Mouse (Mus musculus) E14TG2a.4 (cell line): ENCODE measurements around the gene Klra10.
"Not testable (repeated sequence)": the region's sequence is repeated elsewhere in the genome, so short reads cannot be mapped to it uniquely, and the experiment has no call there.

Experiments used
- H3K27me3 ChIP-seq: 2 replicates; pipeline ENCODE4 v1.6.1; 2014; ENCODE audit warnings: low read length, control low read depth; ENCODE audit not compliant: insufficient read depth
- H3K36me3 ChIP-seq: 2 replicates; pipeline ENCODE4 v1.6.1; 2014; ENCODE audit warnings: low read length, control low read depth; ENCODE audit not compliant: insufficient read depth
- H3K4me1 ChIP-seq: replicated peaks from 2 replicates; pipeline ENCODE4 v1.6.1; 2014; ENCODE audit warnings: low read depth, low read length, control low read depth
- H3K4me3 ChIP-seq: replicated peaks from 2 replicates; pipeline ENCODE4 v1.5.1; 2014; ENCODE audit warnings: mild to moderate bottlenecking, low read length
- H3K9me3 ChIP-seq: 2 replicates; pipeline ENCODE4 v1.6.1; 2014; ENCODE audit warnings: low read length, control low read depth
- CTCF ChIP-seq: conservative IDR thresholded peaks from 2 replicates; pipeline ENCODE4 v1.5.1; 2014; ENCODE audit warnings: low read length
- NANOG ChIP-seq: IDR thresholded peaks from 2 replicates; pipeline ENCODE4 v1.6.1; 2014; ENCODE audit warnings: borderline replicate concordance, low read length, mixed read lengths
- POU5F1 ChIP-seq: IDR thresholded peaks from 2 replicates; pipeline ENCODE4 v1.6.1; 2014; ENCODE audit warnings: low read length, borderline replicate concordance

The Klra10 gene

DNA sequence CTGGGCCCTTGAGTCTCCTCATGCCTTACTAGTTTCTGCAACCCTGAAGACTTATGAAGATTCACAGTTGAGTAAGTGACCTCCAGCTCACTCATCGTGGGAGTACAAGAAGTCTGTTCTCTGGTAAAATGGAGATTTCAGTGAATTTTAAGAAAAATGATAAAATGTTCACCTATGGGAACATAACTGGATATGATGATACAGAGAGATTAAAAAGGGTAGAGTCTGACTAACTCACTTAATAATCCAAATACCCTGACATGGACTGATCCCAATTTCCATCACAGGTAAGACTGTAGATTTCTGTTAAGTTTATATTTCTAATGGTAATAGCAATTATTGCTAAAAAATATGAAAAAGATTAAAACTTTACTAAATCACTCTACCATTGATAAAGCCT, at the start of gene Klra10:
Klra10 (minus strand) TSS at position 101 of the 400 bp plus-strand sequence.
- H3K27me3 ChIP-seq, H3K4me1 ChIP-seq, H3K4me3 ChIP-seq, H3K9me3 ChIP-seq, H3K36me3 ChIP-seq: not testable (repeated sequence)

DNA sequence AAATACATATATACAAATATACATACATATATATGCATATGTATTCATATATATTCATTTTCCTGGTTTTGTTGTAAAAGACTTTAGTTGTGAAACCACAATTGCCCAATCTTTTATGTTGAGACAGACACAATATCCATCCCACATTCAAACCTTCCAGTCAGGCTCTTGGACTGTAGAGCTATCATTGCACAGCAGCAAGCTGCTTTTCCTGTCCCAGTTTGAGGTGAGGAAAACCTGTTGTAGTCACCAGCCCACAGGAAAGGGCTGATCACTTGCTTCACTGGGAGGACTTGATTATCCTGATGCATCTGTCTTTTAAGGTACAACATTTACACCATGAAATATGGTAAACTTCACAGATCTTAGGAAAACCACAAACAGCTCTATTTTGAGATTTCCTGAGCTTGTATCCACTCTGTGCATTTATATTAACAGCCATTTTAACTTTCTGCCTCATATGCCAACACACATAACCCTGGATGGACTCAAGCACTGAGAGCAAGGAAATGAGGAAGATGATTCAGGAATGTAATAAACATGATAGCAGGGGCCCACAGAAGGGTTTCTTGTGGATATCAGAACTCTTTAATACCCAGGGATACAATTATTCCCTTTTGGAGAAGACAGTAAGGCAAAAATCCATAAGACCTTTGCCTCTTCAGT, 6.4 kb upstream of the Klra10 start:
- H3K4me3 ChIP-seq = no peak overlapping the region
- H3K4me1 ChIP-seq = no peaks in the 10 kb centered on the region
- TF ChIP-seq CTCF (no peak), POU5F1 (no peak), NANOG (no peak)
- H3K9me3 ChIP-seq = no peaks in the 10 kb centered on the region
- no peaks in the 10 kb centered on the region for H3K36me3 ChIP-seq
- H3K27me3 ChIP-seq = no peaks in the 10 kb centered on the region

DNA sequence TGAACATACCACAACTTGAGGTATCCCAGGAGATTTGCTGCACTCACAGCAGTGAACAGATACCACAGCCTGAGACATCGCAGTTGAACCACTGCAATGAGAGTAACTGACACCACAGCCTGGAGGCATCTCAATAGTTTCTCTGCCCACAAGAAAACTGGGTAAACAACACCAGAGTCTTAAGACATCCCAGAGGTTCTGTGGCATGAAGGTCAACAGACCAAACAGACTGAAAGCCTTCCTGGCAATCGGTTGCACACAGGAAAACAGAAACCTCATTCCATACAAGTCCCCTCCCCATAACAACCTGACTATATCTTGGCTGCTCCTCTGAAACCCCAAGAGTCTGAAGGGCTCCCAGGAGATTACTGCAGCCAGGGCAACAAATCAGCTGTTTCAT, 26.4 kb downstream of the Klra10 start:
- H3K9me3 ChIP-seq = no peaks in the 10 kb centered on the region
- no peaks in the 10 kb centered on the region for H3K36me3 ChIP-seq
- no peak overlapping the region for H3K4me3 ChIP-seq
- TF ChIP-seq NANOG (no peak), CTCF (no peak), POU5F1 (no peak)
- H3K27me3 ChIP-seq = no peaks in the 10 kb centered on the region
- no peaks in the 10 kb centered on the region for H3K4me1 ChIP-seq

DNA sequence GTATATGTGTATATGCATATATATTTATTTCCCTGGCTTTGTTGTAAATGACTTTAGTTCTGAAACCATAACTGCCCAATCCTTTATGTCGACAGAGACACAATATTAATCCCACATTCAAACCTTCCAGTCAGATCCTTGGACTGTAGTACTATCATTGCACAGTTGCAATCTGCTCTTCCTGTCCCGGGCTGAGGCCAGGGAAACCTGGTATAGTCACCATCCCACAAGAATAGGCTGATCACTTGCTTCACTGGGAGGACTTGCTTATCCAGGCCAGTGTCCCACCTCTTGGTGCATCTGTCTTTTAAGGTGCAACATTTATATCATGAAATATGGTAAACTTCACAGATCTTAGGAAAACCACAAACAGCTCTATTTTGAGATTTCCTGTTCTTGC, 44.2 kb downstream of the Klra10 start:
- Histone ChIP-seq H3K9me3 (no peaks in the 10 kb centered on the region), H3K27me3 (no peaks in the 10 kb centered on the region), H3K4me3 (no peak overlapping the region), H3K36me3 (no peaks in the 10 kb centered on the region), H3K4me1 (no peaks in the 10 kb centered on the region)
- no peak for TF ChIP-seq NANOG
- TF ChIP-seq POU5F1 = no peak
- TF ChIP-seq CTCF = no peak

DNA sequence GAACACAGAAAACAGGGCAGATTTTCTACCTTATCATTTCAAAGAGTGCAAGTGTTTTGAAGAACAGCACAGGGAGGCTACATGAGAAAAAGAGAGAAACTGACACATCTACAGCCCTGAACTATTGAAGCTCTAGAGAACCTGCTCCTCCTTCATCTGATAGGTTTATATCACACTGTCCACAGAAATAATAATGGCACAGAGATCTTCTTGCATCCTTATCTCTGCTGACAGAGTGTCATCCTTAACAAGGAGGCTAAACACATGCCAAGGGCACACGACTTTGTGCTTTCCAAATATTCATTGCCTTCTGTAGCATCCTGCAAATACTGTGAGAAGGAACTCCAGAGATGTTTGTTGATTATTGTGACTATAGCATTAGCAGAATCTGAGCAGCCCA, 45.1 kb downstream of the Klra10 start:
- Histone ChIP-seq H3K4me3 (no peak overlapping the region), H3K36me3 (no peaks in the 10 kb centered on the region), H3K27me3 (no peaks in the 10 kb centered on the region), H3K9me3 (no peaks in the 10 kb centered on the region), H3K4me1 (no peaks in the 10 kb centered on the region)
- TF ChIP-seq CTCF (no peak), POU5F1 (no peak), NANOG (no peak)

DNA sequence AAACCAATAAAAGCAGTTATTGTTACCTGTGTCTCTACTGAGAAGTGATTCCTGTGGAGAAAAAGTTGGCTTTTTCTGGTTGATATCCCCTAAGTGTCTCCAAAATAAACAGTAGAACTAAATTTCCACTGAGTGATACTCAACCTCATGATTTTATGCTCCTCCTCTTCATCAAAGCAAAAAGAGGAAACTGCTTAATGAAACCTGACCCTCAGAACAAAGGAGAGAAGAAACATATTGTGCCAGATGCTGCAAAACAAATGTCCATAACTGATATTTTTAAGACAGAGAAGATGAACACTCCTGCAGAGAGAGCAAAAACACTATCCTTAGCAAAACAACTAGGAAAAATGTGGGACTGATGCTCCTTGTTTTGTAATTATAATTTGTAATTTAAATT, 48.5 kb downstream of the Klra10 start, which contains the start of gene Klra7:
Klra7 (minus strand) TSS at position 101 of the 400 bp plus-strand sequence.
- Histone ChIP-seq H3K4me3 (no peak within 1 kb of the TSS), H3K4me1 (no peaks in the 10 kb centered on the region), H3K9me3 (no peaks in the 10 kb centered on the region), H3K36me3 (no peaks in the 10 kb centered on the region), H3K27me3 (no peaks in the 10 kb centered on the region)
- TF ChIP-seq POU5F1 (no peak), NANOG (no peak), CTCF (no peak)
